In genomic region chr4:135083089-135083488, GRCm38 (mm10) we compare ENCODE assay signal across 28 mouse cellular contexts. TPM values are rescaled to one million over a fixed set of nuclear protein-coding genes. Genes with fewer than 3 reads are reported as not detected.
"Had no signal": no experiment of that assay in that cellular context is flagged by ENCODE, and none has a peak within 500 bp of the region (broad histone marks: within the 10 kb centered on the region; RNA-seq: fewer than 3 reads in every experiment).

No protein-coding gene starts in this region.

- H3K9me3 ChIP-seq: heart, embryonic 13.5 days; heart, embryonic 15.5 days; hindbrain, embryonic 13.5 days; hindbrain, embryonic 15.5 days; intestine, embryonic 15.5 days; kidney, embryonic 15.5 days had no signal

- H3K27ac ChIP-seq: heart, adult 2 months; heart, embryonic 13.5 days; heart, embryonic 15.5 days; hindbrain, embryonic 13.5 days; hindbrain, embryonic 15.5 days; intestine, embryonic 15.5 days; kidney, embryonic 15.5 days; kidney, postnatal 0 days had no signal

- DNase-seq: gastrocnemius, postnatal 14 days; gastrocnemius, postnatal 36 days; heart, adult 11 months; heart, adult 2 months; heart, postnatal 14 days; heart, postnatal 36 days; kidney, adult 18-20 months; kidney, adult 8-10 months; kidney, postnatal 14 days; kidney, postnatal 36 days; layer of hippocampus, adult 9-11 months; layer of hippocampus, postnatal 36 days; liver had no signal

- H3K9ac ChIP-seq: heart, embryonic 13.5 days; heart, embryonic 15.5 days; hindbrain, embryonic 13.5 days; hindbrain, embryonic 15.5 days; intestine, embryonic 15.5 days; kidney, embryonic 15.5 days had no signal

- H3K27me3 ChIP-seq: hindbrain, embryonic 13.5 days; hindbrain, embryonic 15.5 days; intestine, embryonic 15.5 days; kidney, embryonic 15.5 days had no signal

- H3K4me2 ChIP-seq: heart, embryonic 11.5 days; heart, embryonic 13.5 days; heart, embryonic 15.5 days; hindbrain, embryonic 13.5 days; hindbrain, embryonic 15.5 days; intestine, embryonic 15.5 days; kidney, embryonic 15.5 days; liver, embryonic 11.5 days had no signal

- ATAC-seq: inflammation-experienced regulatory T-cells, adult 6 months; intestine, embryonic 15.5 days; intestine, postnatal 0 days had no signal

- H3K4me3 ChIP-seq: heart, adult 2 months; heart, embryonic 13.5 days; heart, embryonic 15.5 days; hindbrain, embryonic 13.5 days; hindbrain, embryonic 15.5 days; intestine, embryonic 15.5 days; kidney, embryonic 15.5 days had no signal

- H3K36me3 ChIP-seq: heart, embryonic 13.5 days; heart, embryonic 15.5 days; hindbrain, embryonic 13.5 days; hindbrain, embryonic 15.5 days; intestine, embryonic 15.5 days; kidney, embryonic 15.5 days had no signal

- H3K4me1 ChIP-seq: hindbrain, embryonic 15.5 days had no signal

RNA-seq across cellular contexts. Expression of gene Runx3, which starts 37.4 kb away (rescaled TPM):
- total RNA-seq: layer of hippocampus, adult 18-20 months; layer of hippocampus, postnatal 14 days; layer of hippocampus, postnatal 36 days; left cerebral cortex, postnatal 10 days; left cerebral cortex, postnatal 25 days had no signal
- polyA plus RNA-seq: heart, embryonic 11.5 days had no signal
